Mouse (Mus musculus) forebrain, postnatal 0 days (tissue): ENCODE measurements around the gene Enkur. TPM values are rescaled to one million over a fixed set of nuclear protein-coding genes. Genes with fewer than 3 reads are reported as not detected.

Experiments used
- ATAC-seq: fragments of 200-750 bp; cut with Nextera tagmentation; 2 replicates; pipeline ENCODE4 v1.8.0; 2017; ENCODE audit warnings: mild to moderate bottlenecking, moderate library complexity
- DNase-seq: peaks from one replicate; pipeline ENCODE4 v3.0.0-alpha.2; 2015
- H3K27ac ChIP-seq: fragments of 300-500 bp; sonication (generic); 2 replicates; pipeline ENCODE4 v1.5.1; 2014; ENCODE audit warnings: low read depth, mild to moderate bottlenecking, antibody characterized with exemption, low read length, moderate library complexity, mixed read lengths
- H3K27me3 ChIP-seq: fragments of 300-500 bp; sonication (generic); 2 replicates; pipeline ENCODE4 v1.6.1; 2014; ENCODE audit warnings: mild to moderate bottlenecking, low read length, mixed read lengths; ENCODE audit not compliant: insufficient read depth
- H3K36me3 ChIP-seq: fragments of 300-500 bp; sonication (generic); 2 replicates; pipeline ENCODE4 v1.6.1; 2014; ENCODE audit warnings: mild to moderate bottlenecking, moderate library complexity; ENCODE audit not compliant: insufficient read depth
- H3K4me1 ChIP-seq: fragments of 300-500 bp; sonication (generic); 2 replicates; pipeline ENCODE4 v1.6.1; 2014; ENCODE audit warnings: antibody characterized with exemption; ENCODE audit not compliant: insufficient read depth
- H3K4me2 ChIP-seq: fragments of 300-500 bp; sonication (generic); 2 replicates; pipeline ENCODE4 v1.6.1; 2014; ENCODE audit warnings: low read depth, mild to moderate bottlenecking, moderate library complexity
- H3K4me3 ChIP-seq: fragments of 300-500 bp; sonication (generic); 2 replicates; pipeline ENCODE4 v1.5.1; 2014; ENCODE audit warnings: low read depth, low read length, mixed read lengths
- H3K9ac ChIP-seq: fragments of 300-500 bp; sonication (generic); 2 replicates; pipeline ENCODE4 v1.6.1; 2014; ENCODE audit warnings: mild to moderate bottlenecking
- H3K9me3 ChIP-seq: fragments of 300-500 bp; sonication (generic); 2 replicates; pipeline ENCODE4 v1.6.1; 2016; ENCODE audit warnings: low read length
- CTCF ChIP-seq: sonication (generic); IDR thresholded peaks from 2 replicates; pipeline ENCODE4 v1.5.1; 2016; ENCODE audit warnings: antibody characterized with exemption, control low read depth, low read depth
- WGBS: fragments of 180-500 bp; shearing (Covaris S2); extraction: QIAGEN DNeasy Blood & Tissue Kit; methylation state at CpG from one replicate; pipeline ENCODE4 v1.1.7; 2014; 5-methylcytosine and 5-hydroxymethylcytosine counted together
- polyA plus RNA-seq: library from polyadenylated mRNA; unstranded; fragments of >200 nt; fragmentation: Nextera tagmentation; extraction: Ambion mirVana; gene quantifications from 2 replicates; pipeline ENCODE4 v1.2.1, GENCODE M21; 2015
- total RNA-seq: library from RNA; depleted of rRNA; stranded (reverse); fragments of >200 nt; gene quantifications from 2 replicates; pipeline ENCODE4 v1.2.3, GENCODE M21; 2014

The Enkur gene
- total and polyA plus RNA-seq, 2 experiments from 2014 or later: 5.4 to 8.1 TPM

GRCm38 (mm10) chr2:21235844-21236386, 30.8 kb upstream of the Enkur start:
- 97% methylated on average over 4 of the region's 4 CpGs for WGBS
- H3K4me2 ChIP-seq: no peak overlapping the region
- H3K9ac ChIP-seq: no peak overlapping the region
- no peaks in the 10 kb centered on the region for H3K27me3 ChIP-seq
- no peaks in the 10 kb centered on the region for H3K36me3 ChIP-seq
- no peak overlapping the region for H3K27ac ChIP-seq
- no peaks in the 10 kb centered on the region for H3K9me3 ChIP-seq
- ATAC-seq (no peak), DNase-seq (no peak)
- no peak for TF ChIP-seq CTCF
- no peaks in the 10 kb centered on the region for H3K4me1 ChIP-seq
- H3K4me3 ChIP-seq: no peak overlapping the region

DNA sequence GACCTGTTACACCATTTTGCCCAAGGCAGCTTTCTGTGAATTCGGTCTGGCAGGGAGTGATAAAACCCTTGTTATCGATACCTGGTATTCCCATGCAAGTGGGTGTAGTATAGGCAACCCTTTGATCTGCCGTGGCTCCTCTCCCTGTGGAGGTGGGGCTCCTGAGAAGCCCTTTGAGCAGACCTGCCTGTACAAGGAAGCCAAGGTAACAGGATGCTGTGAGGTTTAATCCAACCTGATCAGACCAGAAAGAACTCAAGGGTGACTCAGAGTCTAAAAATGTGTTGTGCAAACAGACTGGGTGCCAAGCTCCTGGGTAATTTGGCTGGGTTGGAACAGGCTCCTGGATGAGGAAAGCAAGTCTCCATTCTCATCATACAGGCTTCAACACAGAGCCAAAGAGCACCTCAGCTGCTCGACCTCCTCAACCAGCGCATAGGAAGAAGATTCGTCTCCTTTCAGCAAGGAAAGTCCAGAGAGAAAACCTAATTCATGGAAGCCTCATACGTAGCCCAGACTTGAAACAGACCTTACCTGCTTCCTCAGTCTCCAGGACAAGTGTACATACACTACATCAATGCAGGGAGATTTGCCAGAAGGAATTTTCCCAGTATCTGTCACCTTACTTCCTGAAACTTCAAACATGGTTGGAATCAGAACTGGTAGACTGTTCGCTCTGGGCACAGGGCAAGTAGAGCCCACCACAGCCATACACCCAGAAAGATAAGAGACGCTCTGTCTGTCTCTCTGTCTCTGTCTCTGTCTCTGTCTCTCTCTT, 29.9 kb upstream of the Enkur start:
- Histone ChIP-seq H3K4me2 (no peak overlapping the region), H3K27me3 (no peaks in the 10 kb centered on the region), H3K36me3 (no peaks in the 10 kb centered on the region), H3K4me3 (no peak overlapping the region), H3K9me3 (no peaks in the 10 kb centered on the region), H3K9ac (no peak overlapping the region), H3K4me1 (no peaks in the 10 kb centered on the region), H3K27ac (no peak overlapping the region)
- TF ChIP-seq CTCF: no peak
- DNase-seq: no peak
- 85% methylated on average over 9 of the region's 9 CpGs for WGBS
- no peak for ATAC-seq

DNA sequence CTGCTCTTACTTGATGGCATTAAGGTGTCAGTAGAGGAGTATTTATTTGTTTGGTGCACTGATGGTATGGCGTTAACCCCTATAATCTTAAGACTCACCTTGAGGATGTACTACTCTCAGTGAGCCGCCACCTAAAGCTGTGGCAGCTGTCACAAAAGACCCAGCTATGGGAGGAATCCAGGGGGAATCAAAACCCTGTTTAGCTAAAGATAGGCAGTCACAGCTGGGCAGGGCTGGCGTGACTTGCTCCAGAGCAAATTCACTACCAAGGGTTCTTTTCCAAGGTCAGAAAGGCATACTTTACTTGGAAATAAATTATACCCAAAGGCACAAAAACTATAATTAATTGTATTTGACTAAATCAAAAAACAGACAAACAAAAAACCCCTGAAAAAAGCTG, 26.0 kb upstream of the Enkur start:
- H3K9me3 ChIP-seq: no peaks in the 10 kb centered on the region
- H3K27ac ChIP-seq: no peak overlapping the region
- TF ChIP-seq CTCF: no peak
- H3K36me3 ChIP-seq: no peaks in the 10 kb centered on the region
- no peaks in the 10 kb centered on the region for H3K27me3 ChIP-seq
- DNase-seq (no peak), ATAC-seq (no peak)
- H3K4me1 ChIP-seq: no peaks in the 10 kb centered on the region
- no peak overlapping the region for H3K4me2 ChIP-seq
- 84% methylated on average over 3 of the region's 3 CpGs for WGBS
- no peak overlapping the region for H3K9ac ChIP-seq
- H3K4me3 ChIP-seq: no peak overlapping the region

DNA sequence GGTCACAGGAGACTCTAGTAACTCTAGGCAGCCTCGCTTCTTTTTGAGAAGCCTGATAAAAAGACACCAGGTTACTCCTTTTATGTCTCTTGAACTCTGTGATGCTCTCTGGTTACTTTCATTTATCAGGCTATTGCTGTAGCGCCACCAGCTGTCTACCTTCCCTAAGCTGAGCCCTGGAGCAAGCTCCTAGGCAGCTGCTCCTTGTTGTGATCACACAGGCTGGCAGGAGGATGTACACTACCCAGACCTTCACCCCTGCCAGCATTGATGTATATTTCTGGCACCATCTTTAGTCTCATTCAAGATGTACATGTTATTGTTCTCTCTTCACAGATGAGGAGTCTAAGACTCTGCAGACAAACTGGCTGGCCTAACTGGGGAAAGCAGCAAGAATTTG, 25.1 kb upstream of the Enkur start:
- H3K36me3 ChIP-seq: no peaks in the 10 kb centered on the region
- no peaks in the 10 kb centered on the region for H3K4me1 ChIP-seq
- ATAC-seq (no peak), DNase-seq (no peak)
- H3K4me2 ChIP-seq: no peak overlapping the region
- 66% methylated on average over 2 of the region's 2 CpGs for WGBS
- H3K9ac ChIP-seq: no peak overlapping the region
- H3K9me3 ChIP-seq: no peaks in the 10 kb centered on the region
- H3K4me3 ChIP-seq: no peak overlapping the region
- no peak for TF ChIP-seq CTCF
- no peak overlapping the region for H3K27ac ChIP-seq
- no peaks in the 10 kb centered on the region for H3K27me3 ChIP-seq

GRCm38 (mm10) chr2:21222453-21223384, 17.6 kb upstream of the Enkur start:
- 97% methylated on average over 9 of the region's 9 CpGs for WGBS
- TF ChIP-seq CTCF: no peak

GRCm38 (mm10) chr2:21215284-21215683, 10.1 kb upstream of the Enkur start:
- Histone ChIP-seq H3K27me3 (no peaks in the 10 kb centered on the region), H3K9ac (no peak overlapping the region), H3K4me2 (no peak overlapping the region), H3K27ac (no peak overlapping the region), H3K36me3 (peaks cover 25% of the 10 kb centered on the region), H3K4me3 (no peak overlapping the region), H3K4me1 (no peaks in the 10 kb centered on the region), H3K9me3 (no peaks in the 10 kb centered on the region)
- DNase-seq (no peak), ATAC-seq (no peak)
- WGBS: 94% methylated on average over 2 of the region's 2 CpGs
- no peak for TF ChIP-seq CTCF

More at GRCm38 (mm10) chr2:21222453-21223384, 17.6 kb upstream of the Enkur start:
- Histone ChIP-seq H3K27ac (no peak overlapping the region), H3K9ac (no peak overlapping the region), H3K4me3 (no peak overlapping the region), H3K4me2 (no peak overlapping the region), H3K9me3 (no peaks in the 10 kb centered on the region), H3K36me3 (no peaks in the 10 kb centered on the region), H3K4me1 (no peaks in the 10 kb centered on the region), H3K27me3 (no peaks in the 10 kb centered on the region)
- DNase-seq (no peak), ATAC-seq (no peak)

GRCm38 (mm10) chr2:21214322-21214721, 9.2 kb upstream of the Enkur start:
- H3K4me3 ChIP-seq: no peak overlapping the region
- no peak overlapping the region for H3K9ac ChIP-seq
- TF ChIP-seq CTCF: peak; percentile 48
- no peaks in the 10 kb centered on the region for H3K4me1 ChIP-seq
- H3K27ac ChIP-seq: no peak overlapping the region
- H3K27me3 ChIP-seq: no peaks in the 10 kb centered on the region
- H3K9me3 ChIP-seq: no peaks in the 10 kb centered on the region
- no peak overlapping the region for H3K4me2 ChIP-seq
- ATAC-seq: no peak
- peak; percentile 7 for DNase-seq
- peaks cover 25% of the 10 kb centered on the region for H3K36me3 ChIP-seq
